Mouse (Mus musculus) E14TG2a.4 (cell line): ENCODE data around the gene Gm10337.

Source experiments
- H3K27me3 ChIP-seq: 2 replicates; pipeline ENCODE4 v1.6.1; 2014; ENCODE audit warnings: low read length, control low read depth; ENCODE audit not compliant: insufficient read depth
- H3K36me3 ChIP-seq: 2 replicates; pipeline ENCODE4 v1.6.1; 2014; ENCODE audit warnings: low read length, control low read depth; ENCODE audit not compliant: insufficient read depth
- H3K4me1 ChIP-seq: replicated peaks from 2 replicates; pipeline ENCODE4 v1.6.1; 2014; ENCODE audit warnings: low read depth, low read length, control low read depth
- H3K4me3 ChIP-seq: replicated peaks from 2 replicates; pipeline ENCODE4 v1.5.1; 2014; ENCODE audit warnings: mild to moderate bottlenecking, low read length
- H3K9me3 ChIP-seq: 2 replicates; pipeline ENCODE4 v1.6.1; 2014; ENCODE audit warnings: low read length, control low read depth
- CTCF ChIP-seq: conservative IDR thresholded peaks from 2 replicates; pipeline ENCODE4 v1.5.1; 2014; ENCODE audit warnings: low read length
- NANOG ChIP-seq: IDR thresholded peaks from 2 replicates; pipeline ENCODE4 v1.6.1; 2014; ENCODE audit warnings: borderline replicate concordance, low read length, mixed read lengths
- POU5F1 ChIP-seq: IDR thresholded peaks from 2 replicates; pipeline ENCODE4 v1.6.1; 2014; ENCODE audit warnings: low read length, borderline replicate concordance

Gm10337 gene

DNA sequence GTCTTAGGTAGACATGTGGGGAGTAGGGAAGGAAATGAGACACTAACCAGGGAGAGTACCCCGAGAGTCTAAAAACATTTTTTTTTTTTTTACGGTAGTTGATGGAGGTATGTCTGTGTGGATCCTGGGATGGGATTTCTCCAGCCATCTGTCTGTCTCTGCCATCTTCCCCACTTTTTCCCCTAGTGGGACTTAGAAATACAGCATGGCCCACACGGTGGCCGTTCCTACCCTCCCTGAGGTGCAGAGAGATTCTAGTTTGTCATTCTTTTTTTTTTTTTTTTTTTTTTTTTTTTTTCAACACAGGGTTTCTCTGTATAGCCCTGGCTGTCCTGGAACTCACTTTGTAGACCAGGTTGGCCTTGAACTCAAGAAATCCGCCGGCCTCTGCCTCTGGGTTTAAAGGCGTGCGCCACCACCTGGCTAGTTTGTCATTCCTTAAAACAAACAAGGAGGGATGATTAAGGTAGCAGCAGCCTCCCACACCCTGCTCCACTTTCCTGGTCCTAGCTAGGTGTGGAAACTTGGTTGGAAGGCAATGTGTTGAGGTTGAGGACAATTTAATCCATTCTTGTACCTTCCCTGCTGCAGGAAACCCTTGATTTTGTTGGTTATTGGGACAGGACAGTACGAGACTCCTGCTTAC, 42.0 kb upstream of the Gm10337 start:
- peaks cover 58% of the 10 kb centered on the region for H3K4me1 ChIP-seq
- TF ChIP-seq CTCF (no peak; the same call in none of the 2 replicates), NANOG (no peak), POU5F1 (no peak)
- H3K4me3 ChIP-seq: peak overlapping the region; percentile 80
- no peaks in the 10 kb centered on the region for H3K9me3 ChIP-seq
- no peaks in the 10 kb centered on the region for H3K27me3 ChIP-seq
- peaks cover 49% of the 10 kb centered on the region for H3K36me3 ChIP-seq

DNA sequence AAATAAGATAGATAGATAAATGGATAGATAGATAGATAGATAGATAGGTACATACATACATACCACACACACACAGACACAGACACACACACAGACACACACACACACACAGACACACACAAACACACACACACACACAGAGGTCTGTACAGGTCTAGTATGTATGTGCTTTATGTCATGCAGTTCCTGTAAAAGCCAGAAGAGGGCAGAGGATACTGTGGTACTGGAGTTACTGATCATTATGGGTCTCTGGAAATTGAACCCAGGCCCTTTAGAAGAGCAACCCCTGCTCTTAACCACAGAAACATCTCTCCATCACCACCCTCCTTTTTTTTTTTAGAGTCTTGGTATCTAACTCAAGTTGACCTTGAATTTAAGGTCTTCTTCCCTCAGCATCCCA, 39.9 kb upstream of the Gm10337 start:
- no peaks in the 10 kb centered on the region for H3K9me3 ChIP-seq
- TF ChIP-seq CTCF (peak; percentile 53), POU5F1 (no peak), NANOG (no peak)
- peaks cover 49% of the 10 kb centered on the region for H3K4me1 ChIP-seq
- no peaks in the 10 kb centered on the region for H3K27me3 ChIP-seq
- H3K36me3 ChIP-seq: peaks cover 68% of the 10 kb centered on the region
- no peak overlapping the region for H3K4me3 ChIP-seq

- H3K27me3 ChIP-seq: no peaks in the 10 kb centered on the region
- no peak for TF ChIP-seq NANOG
- no peak; the same call in 1 of the 2 replicates for TF ChIP-seq CTCF
- H3K4me3 ChIP-seq: no peak overlapping the region
- H3K9me3 ChIP-seq: no peaks in the 10 kb centered on the region
- H3K36me3 ChIP-seq: peaks cover 75% of the 10 kb centered on the region
- peaks cover 35% of the 10 kb centered on the region for H3K4me1 ChIP-seq
Observed at GRCm38 (mm10) chr15:102468675-102469370, 34.7 kb upstream of the Gm10337 start.

- Histone ChIP-seq H3K27me3 (no peaks in the 10 kb centered on the region), H3K4me1 (peaks cover 38% of the 10 kb centered on the region), H3K4me3 (peak within 1 kb of the TSS; percentile 92), H3K36me3 (peaks cover 75% of the 10 kb centered on the region), H3K9me3 (no peaks in the 10 kb centered on the region)
- TF ChIP-seq CTCF (peak; percentile 69), POU5F1 (no peak)
Observed at GRCm38 (mm10) chr15:102470183-102470604, 33.3 kb upstream of the Gm10337 start, which contains the start of gene Pcbp2. Pcbp2 (plus strand) TSS chr15:102470539.

DNA sequence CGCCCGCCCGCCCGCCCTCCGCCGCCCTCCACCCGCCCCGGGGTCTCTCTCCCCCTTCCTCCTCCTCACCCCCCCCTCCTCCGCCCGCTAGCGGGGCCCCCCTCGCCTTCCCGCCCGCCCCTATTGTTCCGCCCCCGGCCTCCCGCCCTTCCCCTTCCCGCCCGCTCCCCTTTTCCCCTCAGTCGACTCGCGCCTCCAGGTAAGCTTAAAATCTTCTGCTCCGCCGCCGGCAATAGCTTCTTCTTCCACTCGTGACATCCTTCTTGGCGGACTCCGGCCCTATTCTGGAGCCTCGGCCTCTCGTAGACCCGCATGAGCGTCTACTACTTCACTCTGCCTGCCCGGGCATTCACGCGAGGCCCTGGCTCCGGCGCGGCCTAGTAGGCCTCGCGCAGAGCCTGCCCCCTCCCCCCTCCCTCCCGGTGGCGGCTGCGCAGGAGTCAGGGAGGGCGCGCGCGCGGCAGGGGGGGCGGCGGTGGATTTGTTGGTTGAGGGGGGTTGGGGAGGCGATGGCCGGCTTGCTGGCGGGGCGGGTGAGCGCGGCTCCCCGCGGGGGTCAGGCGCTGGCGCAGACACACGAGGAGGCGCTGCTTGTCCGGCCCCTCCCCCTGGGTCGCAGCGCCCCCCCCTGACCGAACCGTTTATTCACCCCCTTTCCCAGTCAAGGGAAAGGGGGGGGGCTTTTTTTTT, 32.8 kb upstream of the Gm10337 start:
- TF ChIP-seq POU5F1 (no peak), NANOG (no peak), CTCF (no peak)
- H3K4me3 ChIP-seq: peak overlapping the region; percentile 92
- no peaks in the 10 kb centered on the region for H3K9me3 ChIP-seq
- peaks cover 43% of the 10 kb centered on the region for H3K4me1 ChIP-seq
- H3K27me3 ChIP-seq: no peaks in the 10 kb centered on the region
- peaks cover 75% of the 10 kb centered on the region for H3K36me3 ChIP-seq

- no peaks in the 10 kb centered on the region for H3K9me3 ChIP-seq
- no peaks in the 10 kb centered on the region for H3K27me3 ChIP-seq
- H3K36me3 ChIP-seq: peaks cover 75% of the 10 kb centered on the region
- peaks cover 48% of the 10 kb centered on the region for H3K4me1 ChIP-seq
- peak overlapping the region; percentile 92 for H3K4me3 ChIP-seq
- TF ChIP-seq NANOG (no peak), POU5F1 (no peak), CTCF (no peak)
Observed at GRCm38 (mm10) chr15:102471295-102471645, 32.3 kb upstream of the Gm10337 start.

- TF ChIP-seq CTCF: no peak
- TF ChIP-seq NANOG: no peak
- TF ChIP-seq POU5F1: no peak
- Histone ChIP-seq H3K4me1 (peaks cover 52% of the 10 kb centered on the region), H3K9me3 (no peaks in the 10 kb centered on the region), H3K36me3 (peaks cover 75% of the 10 kb centered on the region), H3K27me3 (no peaks in the 10 kb centered on the region), H3K4me3 (peak overlapping the region; percentile 92)
Observed at GRCm38 (mm10) chr15:102471727-102472126, 31.8 kb upstream of the Gm10337 start.

GRCm38 (mm10) chr15:102473246-102473645, 30.3 kb upstream of the Gm10337 start:
- TF ChIP-seq NANOG: no peak
- no peak for TF ChIP-seq CTCF
- no peak for TF ChIP-seq POU5F1
- Histone ChIP-seq H3K27me3 (no peaks in the 10 kb centered on the region), H3K36me3 (peaks cover 77% of the 10 kb centered on the region), H3K4me1 (peaks cover 66% of the 10 kb centered on the region), H3K9me3 (no peaks in the 10 kb centered on the region), H3K4me3 (peak overlapping the region; percentile 92)
